Mouse (Mus musculus): ENCODE data around the gene Hoxc13.

GRCm38 (mm10) chr15:102967511-102968397 lies 46.9 kb downstream of the Hoxc13 start:
- TF ChIP-seq POLR2A (IDR thresholded peaks at IDR 0.05; ENCODE audit: insufficient read depth, low read depth, low read length) (no peak), CTCF (IDR thresholded peaks at IDR 0.05; ENCODE audit: insufficient read depth, low read depth, low read length) (no peak)
